Mouse (Mus musculus): ENCODE data around the gene Islr2. TPM values are rescaled to one million over a fixed set of nuclear protein-coding genes. Genes with fewer than 3 reads are reported as not detected.

Islr2 gene
- polyA plus RNA-seq, 1 experiment from 2014 or later, result 118 TPM

DNA sequence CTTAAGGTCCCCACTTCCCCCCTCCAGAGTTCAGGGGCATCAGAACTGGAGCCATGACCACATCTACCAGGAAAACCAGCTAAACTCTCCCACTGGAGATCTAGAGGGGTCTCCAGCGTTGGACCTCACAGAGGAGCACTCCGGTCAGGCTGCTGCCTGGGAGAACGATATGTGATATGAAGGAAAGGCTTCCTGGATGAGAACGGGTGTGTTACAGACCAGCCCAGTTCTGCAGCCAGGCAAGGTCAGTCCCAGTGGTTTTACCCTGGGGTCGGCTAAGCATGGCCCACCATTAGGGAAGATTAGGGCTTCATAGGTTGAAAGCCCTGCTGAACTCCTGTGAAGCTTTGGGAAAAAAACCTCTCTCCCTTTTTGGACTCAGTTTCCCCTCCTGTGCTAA lies 9.3 kb upstream of the Islr2 start:
- no peak overlapping the region for H3K4me2 ChIP-seq (ENCODE audit: low read length)

DNA sequence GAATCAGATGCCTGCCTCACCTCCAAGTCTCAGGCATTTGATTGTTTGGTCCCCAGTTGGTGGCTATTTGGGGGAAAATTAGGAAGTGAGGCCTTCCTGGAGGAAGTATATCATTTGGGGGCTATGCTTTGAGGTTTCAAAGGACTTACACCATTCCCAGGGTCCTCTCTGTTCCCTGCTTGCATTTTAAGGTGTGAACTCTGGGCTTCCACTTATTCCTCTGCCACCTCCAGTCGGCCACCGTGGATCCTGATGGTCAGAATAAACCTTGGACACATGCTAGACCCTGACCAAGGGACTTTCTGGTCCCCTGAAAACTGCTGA lies 6.1 kb upstream of the Islr2 start:
- no peaks in the 10 kb centered on the region for H3K36me3 ChIP-seq (ENCODE audit: control insufficient read depth, insufficient read depth, low read length)
- WGBS, result 94% methylated on average over 2 of the region's 2 CpGs
- no peaks in the 10 kb centered on the region for H3K9me3 ChIP-seq (replicated peaks; ENCODE audit: control insufficient read depth, low read length)
- no peak for ATAC-seq
- H3K27ac ChIP-seq (ENCODE audit: low read depth, low read length), result no peak overlapping the region
- no peak overlapping the region for H3K4me2 ChIP-seq (ENCODE audit: low read length)
- DNase-seq (ENCODE audit: low spot score), result no peak
- peaks cover 4% of the 10 kb centered on the region; the same call in 1 of the 2 replicates for H3K4me1 ChIP-seq (ENCODE audit: control insufficient read depth, insufficient read depth, low read length)
- H3K9ac ChIP-seq (ENCODE audit: low read length), result no peak overlapping the region
- H3K4me3 ChIP-seq (ENCODE audit: low read depth, low read length), result no peak overlapping the region
- H3K27me3 ChIP-seq (replicated peaks; ENCODE audit: control insufficient read depth, insufficient read depth, low read length), result no peaks in the 10 kb centered on the region

More for the DNA sequence above, 9.3 kb upstream of the Islr2 start:
- Histone ChIP-seq H3K36me3 (ENCODE audit: control insufficient read depth, insufficient read depth, low read length) (no peaks in the 10 kb centered on the region), H3K4me1 (ENCODE audit: control insufficient read depth, insufficient read depth, low read length) (no peaks in the 10 kb centered on the region), H3K27me3 (replicated peaks; ENCODE audit: control insufficient read depth, insufficient read depth, low read length) (no peaks in the 10 kb centered on the region), H3K4me3 (ENCODE audit: low read depth, low read length) (no peak overlapping the region), H3K9ac (ENCODE audit: low read length) (no peak overlapping the region), H3K9me3 (replicated peaks; ENCODE audit: control insufficient read depth, low read length) (no peaks in the 10 kb centered on the region), H3K27ac (ENCODE audit: low read depth, low read length) (no peak overlapping the region)
- no peak for ATAC-seq
- no peak for DNase-seq (ENCODE audit: low spot score)
- 80% methylated on average over 5 of the region's 5 CpGs for WGBS

DNA sequence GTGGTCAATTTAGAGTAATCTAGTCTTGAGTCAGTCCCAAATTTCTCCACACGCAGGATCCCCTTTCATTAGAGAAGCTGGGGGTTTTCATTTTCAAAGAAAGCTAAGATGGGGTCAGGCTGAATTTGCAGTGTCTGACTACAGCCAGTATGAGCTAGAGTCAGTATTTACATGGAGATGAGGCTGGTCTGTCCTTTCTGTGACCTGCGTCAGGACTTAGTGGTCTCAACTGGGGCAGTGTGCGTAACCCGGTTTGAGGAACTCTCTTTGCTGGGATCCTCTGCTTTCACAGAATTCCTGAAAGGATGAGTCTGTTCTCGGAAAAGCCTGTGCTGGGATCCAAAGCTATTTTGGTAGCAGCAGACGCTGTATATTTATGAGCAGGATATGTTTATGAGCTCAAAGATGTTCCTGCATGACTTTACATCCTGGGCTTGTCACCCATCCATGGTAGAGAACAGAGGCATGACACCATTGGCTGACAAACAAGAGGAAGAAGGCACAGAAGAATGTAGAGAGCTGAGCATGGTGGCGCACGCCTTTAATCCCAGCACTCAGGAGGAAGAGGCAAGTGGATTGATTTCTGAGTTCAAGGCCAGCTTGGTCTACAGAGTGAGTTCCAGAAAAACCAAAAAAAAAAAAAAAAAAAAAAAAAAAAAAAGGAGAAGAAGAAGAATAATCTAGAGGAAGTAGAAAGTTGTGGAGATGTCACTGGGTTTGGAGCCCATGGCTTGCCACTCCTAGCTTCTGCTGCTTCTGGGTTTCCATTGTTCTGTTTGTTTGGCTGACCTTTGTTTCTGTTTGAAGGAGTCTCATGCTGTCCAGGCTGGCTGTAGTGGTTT lies 5.6 kb upstream of the Islr2 start:
- Histone ChIP-seq H3K27me3 (replicated peaks; ENCODE audit: control insufficient read depth, insufficient read depth, low read length) (no peaks in the 10 kb centered on the region), H3K9ac (ENCODE audit: low read length) (no peak overlapping the region), H3K4me3 (ENCODE audit: low read depth, low read length) (no peak overlapping the region), H3K9me3 (replicated peaks; ENCODE audit: control insufficient read depth, low read length) (no peaks in the 10 kb centered on the region), H3K36me3 (ENCODE audit: control insufficient read depth, insufficient read depth, low read length) (no peaks in the 10 kb centered on the region), H3K27ac (ENCODE audit: low read depth, low read length) (no peak overlapping the region), H3K4me1 (ENCODE audit: control insufficient read depth, insufficient read depth, low read length) (peaks cover 4% of the 10 kb centered on the region; the same call in 1 of the 2 replicates), H3K4me2 (ENCODE audit: low read length) (no peak overlapping the region)
- no peak for ATAC-seq
- WGBS, result 82% methylated on average over 8 of the region's 8 CpGs
- no peak for DNase-seq (ENCODE audit: low spot score)

DNA sequence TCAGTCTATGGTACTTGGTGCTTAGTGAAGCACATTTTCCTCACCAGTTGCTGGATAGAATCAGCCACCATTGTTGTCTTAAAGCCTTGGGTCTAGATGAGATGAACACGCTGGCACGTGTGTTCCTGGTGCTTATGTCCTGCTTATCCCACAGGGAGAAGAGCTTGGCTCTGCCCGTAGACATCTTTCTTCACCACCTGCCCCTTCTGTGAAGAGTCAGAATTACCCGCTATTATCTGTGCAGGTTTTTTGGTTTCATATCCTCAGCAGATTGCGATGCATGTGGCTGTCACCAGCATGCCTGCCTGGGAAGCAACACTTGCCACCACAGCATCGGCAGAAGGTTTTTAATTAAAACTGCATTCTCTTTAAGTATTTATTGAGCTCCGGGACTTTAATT lies 1.9 kb upstream of the Islr2 start:
- H3K4me2 ChIP-seq (ENCODE audit: low read length), result peak overlapping the region; percentile 53
- peak overlapping the region; percentile 40; the same call in 1 of the 2 replicates for H3K9ac ChIP-seq (ENCODE audit: low read length)
- no peaks in the 10 kb centered on the region for H3K36me3 ChIP-seq (ENCODE audit: control insufficient read depth, insufficient read depth, low read length)
- peaks cover 8% of the 10 kb centered on the region; the same call in 1 of the 2 replicates for H3K4me1 ChIP-seq (ENCODE audit: control insufficient read depth, insufficient read depth, low read length)
- H3K27ac ChIP-seq (ENCODE audit: low read depth, low read length), result peak overlapping the region; percentile 96; the same call in 1 of the 2 replicates
- ATAC-seq (no peak), DNase-seq (ENCODE audit: low spot score) (peak; percentile 74)
- H3K27me3 ChIP-seq (replicated peaks; ENCODE audit: control insufficient read depth, insufficient read depth, low read length), result 0 out of 2 replicates have a peak, but pooled peaks cover 10% of the 10 kb centered on the region
- no peaks in the 10 kb centered on the region for H3K9me3 ChIP-seq (replicated peaks; ENCODE audit: control insufficient read depth, low read length)
- 60% methylated on average over 7 of the region's 7 CpGs for WGBS
- no peak overlapping the region for H3K4me3 ChIP-seq (ENCODE audit: low read depth, low read length)

DNA sequence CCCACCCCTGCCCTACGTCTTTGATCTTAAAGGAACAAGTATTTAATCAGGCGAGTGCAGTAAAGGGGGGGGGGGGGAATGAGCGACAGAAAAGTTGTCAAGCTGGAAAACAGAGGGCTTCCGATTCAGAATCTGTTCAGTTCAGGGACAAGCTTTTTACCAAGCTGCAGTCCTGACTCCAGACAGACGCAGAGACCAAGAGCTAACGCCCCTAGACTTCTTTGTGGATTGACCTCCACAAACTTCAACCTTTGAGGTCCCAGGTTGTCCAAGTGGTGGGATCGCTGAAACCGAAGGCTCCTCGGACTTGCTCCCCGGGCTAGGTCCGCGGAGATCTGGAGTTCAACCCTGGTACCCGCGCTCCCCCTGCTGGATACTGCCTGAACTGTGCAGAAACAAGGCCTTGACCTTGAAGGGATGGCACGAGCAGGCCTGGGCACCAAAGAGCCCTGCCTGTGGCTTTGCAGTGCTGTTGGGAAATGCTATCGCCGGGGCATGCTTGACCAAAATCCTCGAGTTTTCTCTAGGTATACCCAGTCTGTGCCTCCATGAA lies 405 bp upstream of the Islr2 start:
- DNase-seq (ENCODE audit: low spot score), result peak; percentile 90
- H3K27me3 ChIP-seq (replicated peaks; ENCODE audit: control insufficient read depth, insufficient read depth, low read length), result peaks cover 23% of the 10 kb centered on the region; the same call in 1 of the 2 replicates
- H3K36me3 ChIP-seq (ENCODE audit: control insufficient read depth, insufficient read depth, low read length), result 0 out of 2 replicates have a peak, but pooled peaks cover 2% of the 10 kb centered on the region
- ATAC-seq, result peak; percentile 62
- H3K27ac ChIP-seq (ENCODE audit: low read depth, low read length), result peak overlapping the region; percentile 96
- no peaks in the 10 kb centered on the region for H3K9me3 ChIP-seq (replicated peaks; ENCODE audit: control insufficient read depth, low read length)
- H3K4me2 ChIP-seq (ENCODE audit: low read length), result peak overlapping the region; percentile 53
- peaks cover 8% of the 10 kb centered on the region; the same call in 1 of the 2 replicates for H3K4me1 ChIP-seq (ENCODE audit: control insufficient read depth, insufficient read depth, low read length)
- peak overlapping the region; percentile 82 for H3K9ac ChIP-seq (ENCODE audit: low read length)
- 4% methylated on average over 18 of the region's 18 CpGs for whole genome bisulfite sequencing
- peak overlapping the region; percentile 45 for H3K4me3 ChIP-seq (ENCODE audit: low read depth, low read length)

DNA sequence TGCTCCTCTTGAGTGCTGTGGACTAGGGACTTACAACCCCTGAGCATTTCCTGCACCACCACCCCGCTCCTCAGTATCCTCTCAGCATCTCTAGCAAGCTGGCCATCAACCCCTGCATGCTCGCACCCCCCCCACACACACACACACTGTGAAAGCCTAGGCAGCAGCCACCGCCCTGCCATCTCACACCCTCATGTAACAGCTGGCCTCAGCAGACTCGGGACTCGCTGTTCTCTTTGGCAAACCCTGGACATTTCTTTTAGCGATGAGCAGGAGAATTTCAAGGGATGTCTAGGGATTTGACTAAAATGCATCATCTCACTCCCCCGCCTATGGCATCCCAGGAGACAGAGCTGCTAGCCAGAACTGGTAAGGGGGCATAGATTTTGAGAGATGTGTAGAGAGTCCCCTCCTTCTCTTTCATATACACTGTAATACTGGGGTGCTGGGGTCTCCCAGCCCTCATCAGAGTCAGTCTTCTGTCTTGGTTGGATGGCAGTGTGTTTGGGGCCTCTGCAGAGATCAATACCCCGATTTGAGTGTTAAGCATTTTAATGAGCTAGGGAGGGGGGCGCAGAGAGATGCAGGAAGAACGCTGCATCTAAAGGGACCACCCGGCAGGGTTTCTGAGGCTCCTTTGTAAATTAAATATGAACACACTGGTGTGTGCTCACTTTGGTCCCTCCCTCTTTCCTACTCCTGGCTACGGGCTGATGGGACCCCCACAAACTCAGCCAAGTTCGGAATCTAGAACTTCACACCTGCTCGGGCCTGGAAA lies 1.3 kb downstream of the Islr2 start:
- Histone ChIP-seq H3K27ac (ENCODE audit: low read depth, low read length) (peak overlapping the region; percentile 96), H3K9ac (ENCODE audit: low read length) (peak overlapping the region; percentile 82), H3K27me3 (replicated peaks; ENCODE audit: control insufficient read depth, insufficient read depth, low read length) (peaks cover 39% of the 10 kb centered on the region), H3K4me3 (ENCODE audit: low read depth, low read length) (peak overlapping the region; percentile 45), H3K4me2 (ENCODE audit: low read length) (peak overlapping the region; percentile 53), H3K36me3 (ENCODE audit: control insufficient read depth, insufficient read depth, low read length) (peaks cover 18% of the 10 kb centered on the region), H3K4me1 (ENCODE audit: control insufficient read depth, insufficient read depth, low read length) (peaks cover 19% of the 10 kb centered on the region), H3K9me3 (replicated peaks; ENCODE audit: control insufficient read depth, low read length) (no peaks in the 10 kb centered on the region)
- ATAC-seq (no peak), DNase-seq (ENCODE audit: low spot score) (peak; percentile 55)
- WGBS, result 4% methylated on average over 14 of the region's 14 CpGs

DNA sequence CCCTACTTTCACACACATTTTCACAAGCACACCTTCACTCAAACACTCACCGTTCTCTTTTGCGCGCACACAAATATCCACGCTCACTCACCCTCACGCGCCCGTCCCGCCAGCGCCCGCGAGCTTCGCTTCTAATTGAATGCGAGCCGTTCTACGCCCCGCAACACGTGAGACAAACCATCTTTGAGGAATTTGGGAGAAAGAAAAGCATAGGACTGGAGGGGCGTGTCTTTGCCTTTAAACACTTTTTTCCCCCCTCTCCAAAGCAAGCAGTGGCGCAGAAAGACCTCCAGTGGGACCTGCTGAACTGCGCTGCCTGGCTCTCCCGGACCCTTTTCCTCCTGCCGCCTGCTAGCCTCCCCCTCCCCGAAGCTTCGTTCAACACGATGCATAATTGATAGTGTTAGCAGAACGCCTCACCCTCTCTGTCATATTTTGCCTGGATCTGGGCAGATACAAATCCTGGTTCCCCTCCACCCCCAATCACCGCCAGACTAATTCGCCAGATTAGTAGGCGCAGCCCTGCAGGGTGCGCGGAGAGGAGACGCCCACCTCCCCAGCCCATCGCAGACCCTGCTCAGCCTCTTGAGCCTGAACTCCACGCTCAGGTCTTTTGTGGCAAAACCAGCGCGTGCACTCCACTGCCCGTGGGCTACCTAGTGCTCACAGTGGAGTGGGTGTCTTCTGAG lies 2.1 kb downstream of the Islr2 start:
- Histone ChIP-seq H3K9me3 (replicated peaks; ENCODE audit: control insufficient read depth, low read length) (no peaks in the 10 kb centered on the region), H3K4me3 (ENCODE audit: low read depth, low read length) (peak overlapping the region; percentile 45), H3K36me3 (ENCODE audit: control insufficient read depth, insufficient read depth, low read length) (peaks cover 26% of the 10 kb centered on the region), H3K27ac (ENCODE audit: low read depth, low read length) (peak overlapping the region; percentile 96), H3K4me1 (ENCODE audit: control insufficient read depth, insufficient read depth, low read length) (peaks cover 21% of the 10 kb centered on the region), H3K4me2 (ENCODE audit: low read length) (peak overlapping the region; percentile 53), H3K27me3 (replicated peaks; ENCODE audit: control insufficient read depth, insufficient read depth, low read length) (peaks cover 47% of the 10 kb centered on the region), H3K9ac (ENCODE audit: low read length) (peak overlapping the region; percentile 82)
- ATAC-seq (peak; percentile 12; the same call in 1 of the 2 replicates), DNase-seq (ENCODE audit: low spot score) (peak; percentile 73)
- under 1% methylated on average over 37 of the region's 37 CpGs for WGBS

DNA sequence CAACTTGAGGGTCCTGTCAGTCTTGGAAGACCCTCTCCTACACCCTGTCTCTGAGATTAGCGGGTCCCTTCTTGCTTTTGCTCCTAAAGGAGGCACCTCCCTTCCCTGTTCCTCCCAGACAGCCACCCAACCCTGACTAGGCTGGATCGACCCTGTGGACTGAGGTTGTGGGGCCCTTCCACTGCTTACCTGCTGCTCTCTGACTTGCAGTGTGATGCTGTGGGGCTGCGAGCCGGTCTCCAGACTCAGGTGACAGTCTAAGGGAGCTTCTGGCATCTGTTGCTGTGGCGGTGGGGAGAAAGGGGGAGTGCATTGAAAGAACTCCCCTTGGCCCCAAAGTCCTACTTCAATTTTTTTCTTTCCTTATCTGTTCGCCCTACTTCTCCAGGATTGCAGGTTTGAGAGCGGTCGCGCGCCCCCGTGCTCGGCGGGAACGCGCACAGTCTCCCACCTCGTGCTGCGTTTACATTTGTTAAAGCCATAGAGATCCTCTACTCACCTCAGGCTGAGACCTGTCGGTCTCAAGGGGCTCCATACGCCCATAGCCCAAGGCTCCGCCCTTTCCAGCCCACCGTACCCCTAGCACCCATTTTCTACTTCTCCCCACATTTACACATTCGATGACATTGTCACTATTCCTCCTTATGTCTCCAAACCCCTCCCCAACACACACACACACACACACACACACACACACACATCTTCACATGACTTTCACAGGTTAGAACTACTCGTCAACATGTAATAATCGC lies 2.9 kb downstream of the Islr2 start:
- under 1% methylated on average over 24 of the region's 24 CpGs for WGBS
- Histone ChIP-seq H3K9me3 (replicated peaks; ENCODE audit: control insufficient read depth, low read length) (no peaks in the 10 kb centered on the region), H3K4me2 (ENCODE audit: low read length) (peak overlapping the region; percentile 53), H3K27ac (ENCODE audit: low read depth, low read length) (peak overlapping the region; percentile 96), H3K27me3 (replicated peaks; ENCODE audit: control insufficient read depth, insufficient read depth, low read length) (peaks cover 47% of the 10 kb centered on the region), H3K9ac (ENCODE audit: low read length) (peak overlapping the region; percentile 82), H3K4me1 (ENCODE audit: control insufficient read depth, insufficient read depth, low read length) (peaks cover 19% of the 10 kb centered on the region), H3K36me3 (ENCODE audit: control insufficient read depth, insufficient read depth, low read length) (peaks cover 29% of the 10 kb centered on the region), H3K4me3 (ENCODE audit: low read depth, low read length) (peak overlapping the region; percentile 45)
- ATAC-seq, result no peak
- peak; percentile 52 for DNase-seq (ENCODE audit: low spot score)
